Mouse (Mus musculus) stomach, embryonic 16.5 days (tissue): ENCODE results near the gene Arntl. TPM values are rescaled to one million over a fixed set of nuclear protein-coding genes. Genes with fewer than 3 reads are reported as not detected.

ENCODE experiments used
- ATAC-seq: fragments of 200-750 bp; cut with Nextera tagmentation; 2 replicates; pipeline ENCODE4 v1.8.0; 2017; ENCODE audit warnings: moderate number of reproducible peaks, moderate TSS enrichment; ENCODE audit not compliant: insufficient read depth, low FRiP score
- H3K27ac ChIP-seq: fragments of 300-500 bp; sonication (generic); 2 replicates; pipeline ENCODE4 v1.5.1; 2014; ENCODE audit warnings: low read length
- H3K27me3 ChIP-seq: fragments of 300-500 bp; sonication (generic); 2 replicates; pipeline ENCODE4 v1.6.1; 2014; ENCODE audit warnings: low read length, control low read depth, mixed read lengths; ENCODE audit not compliant: control insufficient read depth, insufficient read depth
- H3K36me3 ChIP-seq: fragments of 300-500 bp; sonication (generic); 2 replicates; pipeline ENCODE4 v1.6.1; 2014; ENCODE audit warnings: low read length; ENCODE audit not compliant: control insufficient read depth, insufficient read depth
- H3K4me1 ChIP-seq: fragments of 300-500 bp; sonication (generic); 2 replicates; pipeline ENCODE4 v1.6.1; 2014; ENCODE audit warnings: low read length, control low read depth, mixed read lengths; ENCODE audit not compliant: control insufficient read depth, insufficient read depth
- H3K4me2 ChIP-seq: fragments of 300-500 bp; sonication (generic); 2 replicates; pipeline ENCODE4 v1.6.1; 2014; ENCODE audit warnings: low read depth, low read length, mixed read lengths
- H3K4me3 ChIP-seq: fragments of 300-500 bp; sonication (generic); replicated peaks from 2 replicates; pipeline ENCODE4 v1.5.1; 2014; ENCODE audit warnings: mild to moderate bottlenecking, low read length
- H3K9ac ChIP-seq: fragments of 300-500 bp; sonication (generic); 2 replicates; pipeline ENCODE4 v1.6.1; 2014; ENCODE audit warnings: low read length
- H3K9me3 ChIP-seq: fragments of 300-500 bp; sonication (generic); replicated peaks from 2 replicates; pipeline ENCODE4 v1.6.1; 2016; ENCODE audit warnings: low read length, control low read depth; ENCODE audit not compliant: control insufficient read depth
- WGBS: fragments of 180-500 bp; shearing (Covaris S2); extraction: QIAGEN DNeasy Blood & Tissue Kit; methylation state at CpG from one replicate; pipeline ENCODE4 v1.1.7; 2014; 5-methylcytosine and 5-hydroxymethylcytosine counted together
- polyA plus RNA-seq: library from polyadenylated mRNA; unstranded; fragments of >200 nt; fragmentation: Nextera tagmentation; extraction: Ambion mirVana; gene quantifications from 2 replicates; pipeline ENCODE4 v1.2.1, GENCODE M21; 2015

Arntl gene
- 14.1 TPM in 2 replicates for polyA plus RNA-seq

GRCm38 (mm10) chr7:113206644-113207470, at the start of gene Arntl:
Gene Arntl, plus strand, starts transcription at chr7:113207465.
- H3K4me3 ChIP-seq: peak within 1 kb of the TSS; percentile 90
- H3K4me2 ChIP-seq: peak within 1 kb of the TSS; percentile 87
- under 1% methylated on average over 52 of the region's 52 CpGs for WGBS
- H3K27me3 ChIP-seq: peaks cover 5% of the 10 kb centered on the region; the same call in 1 of the 2 replicates
- H3K4me1 ChIP-seq: peaks cover 16% of the 10 kb centered on the region
- peak within 1 kb of the TSS; percentile 88 for H3K27ac ChIP-seq
- H3K36me3 ChIP-seq: no peaks in the 10 kb centered on the region
- H3K9ac ChIP-seq: peak within 1 kb of the TSS; percentile 76
- no peaks in the 10 kb centered on the region for H3K9me3 ChIP-seq
- ATAC-seq: peak; percentile 98

GRCm38 (mm10) chr7:113161077-113161698, 46.1 kb upstream of the Arntl start:
- H3K4me3 ChIP-seq: no peak overlapping the region
- no peak overlapping the region for H3K9ac ChIP-seq
- 88% methylated on average over 8 of the region's 8 CpGs for WGBS
- H3K27ac ChIP-seq: no peak overlapping the region
- no peaks in the 10 kb centered on the region for H3K27me3 ChIP-seq
- no peaks in the 10 kb centered on the region for H3K9me3 ChIP-seq
- H3K4me1 ChIP-seq: no peaks in the 10 kb centered on the region
- no peak for ATAC-seq
- H3K4me2 ChIP-seq: no peak overlapping the region
- H3K36me3 ChIP-seq: no peaks in the 10 kb centered on the region

DNA sequence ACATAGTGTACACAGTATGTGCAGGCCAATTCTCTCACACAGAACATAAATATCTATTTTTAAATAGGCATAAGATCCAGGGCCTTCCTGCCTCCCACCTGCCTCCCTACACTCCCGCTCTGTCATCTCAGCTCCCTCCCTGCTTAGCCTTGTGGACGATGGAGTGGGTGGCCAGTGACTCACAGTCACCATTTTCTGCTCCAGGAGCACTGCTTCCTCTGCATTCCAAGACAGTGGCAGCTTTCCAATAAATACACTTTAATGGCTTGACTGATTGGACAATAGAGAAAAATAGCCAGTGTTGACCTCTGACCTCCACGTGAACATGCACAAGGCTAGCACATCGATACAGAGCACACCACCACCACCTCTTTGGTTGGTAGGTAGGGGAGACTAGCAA, 42.5 kb upstream of the Arntl start:
- Histone ChIP-seq H3K4me2 (no peak overlapping the region), H3K4me3 (no peak overlapping the region), H3K9me3 (no peaks in the 10 kb centered on the region), H3K27ac (no peak overlapping the region), H3K4me1 (no peaks in the 10 kb centered on the region; the same call in 1 of the 2 replicates), H3K27me3 (no peaks in the 10 kb centered on the region), H3K9ac (no peak overlapping the region), H3K36me3 (no peaks in the 10 kb centered on the region)
- 51% methylated on average over 4 of the region's 4 CpGs for WGBS
- ATAC-seq: no peak

DNA sequence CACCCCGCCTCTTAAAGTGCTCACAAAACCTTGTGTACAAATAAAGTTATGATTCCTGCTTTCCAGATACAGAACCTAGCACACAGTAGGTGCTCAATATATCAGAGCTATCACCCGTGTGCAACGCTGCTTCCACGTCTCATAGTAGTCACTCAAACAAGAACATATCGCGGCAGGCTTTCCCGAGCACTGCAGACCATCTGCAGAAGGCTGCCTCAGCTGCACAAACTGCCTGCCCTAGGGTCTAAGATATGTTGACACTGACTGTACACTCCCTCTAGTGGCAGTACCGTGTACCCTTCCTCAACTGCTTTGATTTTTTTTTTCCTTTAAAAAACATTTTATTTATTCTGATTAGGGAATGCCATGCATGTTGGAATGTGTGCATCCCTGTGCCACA, 40.2 kb upstream of the Arntl start:
- H3K9me3 ChIP-seq: no peaks in the 10 kb centered on the region
- WGBS: 38% methylated on average over 8 of the region's 8 CpGs
- no peaks in the 10 kb centered on the region for H3K27me3 ChIP-seq
- ATAC-seq: no peak
- no peak overlapping the region for H3K4me2 ChIP-seq
- H3K27ac ChIP-seq: no peak overlapping the region
- no peak overlapping the region for H3K4me3 ChIP-seq
- no peaks in the 10 kb centered on the region; the same call in 1 of the 2 replicates for H3K4me1 ChIP-seq
- no peaks in the 10 kb centered on the region for H3K36me3 ChIP-seq
- H3K9ac ChIP-seq: no peak overlapping the region

- Histone ChIP-seq H3K36me3 (no peaks in the 10 kb centered on the region), H3K27me3 (no peaks in the 10 kb centered on the region), H3K9me3 (no peaks in the 10 kb centered on the region), H3K27ac (no peak overlapping the region), H3K4me1 (peaks cover 6% of the 10 kb centered on the region; the same call in 1 of the 2 replicates), H3K4me2 (no peak overlapping the region), H3K9ac (no peak overlapping the region), H3K4me3 (no peak overlapping the region)
- no peak for ATAC-seq
- WGBS: 69% methylated on average over 8 of the region's 8 CpGs
Observed at GRCm38 (mm10) chr7:113168609-113169008, 38.7 kb upstream of the Arntl start.

GRCm38 (mm10) chr7:113172425-113172824, 34.8 kb upstream of the Arntl start:
- Histone ChIP-seq H3K4me2 (no peak overlapping the region), H3K27ac (no peak overlapping the region), H3K27me3 (no peaks in the 10 kb centered on the region), H3K36me3 (no peaks in the 10 kb centered on the region), H3K9me3 (no peaks in the 10 kb centered on the region), H3K4me3 (no peak overlapping the region), H3K9ac (no peak overlapping the region), H3K4me1 (0 out of 2 replicates have a peak, but pooled peaks cover 6% of the 10 kb centered on the region)
- ATAC-seq: no peak
- 46% methylated on average over 2 of the region's 2 CpGs for WGBS

DNA sequence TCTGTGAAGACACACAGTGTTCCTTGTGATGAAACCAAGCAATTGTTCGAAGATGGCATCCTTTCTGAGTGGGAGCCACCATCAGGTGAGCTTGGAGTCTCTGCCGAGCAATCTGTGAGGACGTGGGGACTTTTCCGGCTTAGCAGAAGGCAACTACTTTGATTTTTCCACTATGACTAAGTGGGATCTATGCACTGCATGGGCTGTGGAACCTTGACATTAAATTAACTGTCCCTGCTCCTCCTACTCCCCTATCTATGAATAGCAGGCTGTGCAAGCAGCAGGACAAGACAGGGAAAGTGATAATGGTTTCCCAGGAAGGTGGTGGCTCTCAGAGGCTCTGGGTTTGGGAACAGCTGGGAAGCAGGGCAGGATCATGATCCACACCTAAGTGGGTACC, 31.8 kb upstream of the Arntl start:
- no peaks in the 10 kb centered on the region for H3K27me3 ChIP-seq
- 0 out of 2 replicates have a peak, but pooled peaks cover 6% of the 10 kb centered on the region for H3K4me1 ChIP-seq
- no peak overlapping the region for H3K4me2 ChIP-seq
- H3K9ac ChIP-seq: no peak overlapping the region
- no peak for ATAC-seq
- no peaks in the 10 kb centered on the region for H3K36me3 ChIP-seq
- WGBS: 86% methylated on average over 4 of the region's 4 CpGs
- no peak overlapping the region for H3K4me3 ChIP-seq
- H3K9me3 ChIP-seq: no peaks in the 10 kb centered on the region
- no peak overlapping the region for H3K27ac ChIP-seq

DNA sequence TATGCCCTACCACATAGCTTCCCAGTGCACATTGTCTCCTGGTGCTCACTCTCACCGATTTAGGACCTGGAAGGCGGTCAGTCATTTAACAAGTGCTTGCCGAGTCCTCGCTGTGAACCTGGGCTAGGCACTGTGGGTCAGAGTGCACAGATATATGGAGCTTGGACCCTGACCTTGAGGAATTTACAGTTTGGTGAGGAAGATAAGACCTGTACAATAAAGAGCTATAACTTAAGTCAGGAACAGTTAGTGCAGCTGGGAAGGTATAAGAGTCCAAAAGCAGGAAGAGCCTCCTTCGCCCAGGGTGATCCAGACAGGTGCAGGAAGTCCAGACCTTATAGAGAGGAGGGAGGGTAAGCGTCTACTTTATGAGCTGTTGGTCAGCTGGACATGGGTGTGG, 29.2 kb upstream of the Arntl start:
- Histone ChIP-seq H3K4me2 (no peak overlapping the region), H3K4me1 (no peaks in the 10 kb centered on the region), H3K4me3 (no peak overlapping the region), H3K36me3 (no peaks in the 10 kb centered on the region), H3K27ac (no peak overlapping the region), H3K9me3 (no peaks in the 10 kb centered on the region), H3K9ac (no peak overlapping the region), H3K27me3 (no peaks in the 10 kb centered on the region)
- ATAC-seq: peak; percentile 29; the same call in 1 of the 2 replicates
- 81% methylated on average over 6 of the region's 6 CpGs for WGBS

- Histone ChIP-seq H3K27me3 (no peaks in the 10 kb centered on the region), H3K4me1 (no peaks in the 10 kb centered on the region; the same call in 1 of the 2 replicates), H3K9me3 (no peaks in the 10 kb centered on the region), H3K4me3 (no peak overlapping the region), H3K36me3 (no peaks in the 10 kb centered on the region), H3K27ac (no peak overlapping the region), H3K4me2 (no peak overlapping the region), H3K9ac (no peak overlapping the region)
- WGBS: 76% methylated on average over 8 of the region's 8 CpGs
- ATAC-seq: no peak
Observed at GRCm38 (mm10) chr7:113183787-113184186, 23.5 kb upstream of the Arntl start.
